Mouse (Mus musculus) liver, embryonic 14.5 days (tissue): Measurements from ENCODE around the gene Tshr. TPM values are rescaled to one million over a fixed set of nuclear protein-coding genes. Genes with fewer than 3 reads are reported as not detected.

Source experiments
- ATAC-seq: fragments of 200-750 bp; cut with Nextera tagmentation; 2 replicates; pipeline ENCODE4 v1.8.0; 2017; ENCODE audit warnings: moderate number of reproducible peaks, mild to moderate bottlenecking, moderate library complexity; ENCODE audit not compliant: insufficient read depth
- DNase-seq, 3 experiments: peaks; one replicate each; pipeline ENCODE4 v3.0.0-alpha.2; 2012 to 2013; ENCODE audit warnings: low read depth in 3 of 3, low spot score in 3 of 3
- H3K27ac ChIP-seq: fragments of 300-500 bp; sonication (generic); 2 replicates; pipeline ENCODE4 v1.5.1; 2014; ENCODE audit warnings: moderate library complexity, mild to moderate bottlenecking, control low read depth, inconsistent platforms
- H3K27me3 ChIP-seq: fragments of 300-500 bp; sonication (generic); 2 replicates; pipeline ENCODE4 v1.6.1; 2014; ENCODE audit warnings: mild to moderate bottlenecking, low read length, moderate library complexity; ENCODE audit not compliant: control insufficient read depth, insufficient read depth
- H3K36me3 ChIP-seq: fragments of 300-500 bp; sonication (generic); replicated peaks from 2 replicates; pipeline ENCODE4 v1.6.1; 2014; ENCODE audit warnings: low read depth; ENCODE audit not compliant: control insufficient read depth, insufficient read depth
- H3K4me1 ChIP-seq, 2 experiments: fragments of 200-500 bp in 1 of 2; fragments of 300-500 bp in 1 of 2; sonication (generic) in 1 of 2; replicated peaks; 2 replicates each; pipeline ENCODE4 v1.6.1; 2012 to 2014; ENCODE audit warnings: antibody characterized with exemption in 1 of 2, inconsistent platforms in 1 of 2, low read length in 1 of 2; ENCODE audit not compliant: control insufficient read depth in 2 of 2, insufficient read depth in 2 of 2
- H3K4me2 ChIP-seq: fragments of 300-500 bp; sonication (generic); 2 replicates; pipeline ENCODE4 v1.6.1; 2014; ENCODE audit warnings: low read depth, mild to moderate bottlenecking, control low read depth, moderate library complexity
- H3K4me3 ChIP-seq, 2 experiments: fragments of 200-500 bp in 1 of 2; fragments of 300-500 bp in 1 of 2; sonication (generic) in 1 of 2; 2 replicates each; pipeline ENCODE4 v1.5.1; 2012 to 2014; ENCODE audit warnings: low read depth in 2 of 2, low read length in 2 of 2, mild to moderate bottlenecking in 2 of 2, control low read depth in 1 of 2, inconsistent platforms in 1 of 2, moderate library complexity in 1 of 2; ENCODE audit not compliant: insufficient read depth in 1 of 2
- H3K9ac ChIP-seq: fragments of 300-500 bp; sonication (generic); replicated peaks from 2 replicates; pipeline ENCODE4 v1.6.1; 2014; ENCODE audit warnings: mild to moderate bottlenecking, control low read depth, moderate library complexity
- H3K9me3 ChIP-seq: fragments of 300-500 bp; sonication (generic); 2 replicates; pipeline ENCODE4 v1.6.1; 2016; ENCODE audit warnings: low read length, mixed read lengths; ENCODE audit not compliant: control insufficient read depth
- CTCF ChIP-seq: IDR thresholded peaks from 2 replicates; pipeline ENCODE4 v1.5.1; 2016; ENCODE audit warnings: antibody characterized with exemption, low read depth, control low read depth
- EP300 ChIP-seq: IDR thresholded peaks from 2 replicates; pipeline ENCODE4 v1.6.1; 2016; ENCODE audit warnings: antibody characterized with exemption, low read depth
- WGBS: fragments of 180-500 bp; shearing (Covaris S2); extraction: QIAGEN DNeasy Blood & Tissue Kit; methylation state at CpG from one replicate; pipeline ENCODE4 v1.1.7; 2014; ENCODE audit not compliant: insufficient replicate concordance; 5-methylcytosine and 5-hydroxymethylcytosine counted together
- polyA plus RNA-seq, 2 experiments: library from polyadenylated mRNA; depleted of rRNA in 1 of 2; stranded (reverse) in 1 of 2; unstranded in 1 of 2; fragments of >200 nt; fragmentation: Nextera tagmentation in 1 of 2; extraction: Ambion mirVana in 1 of 2; gene quantifications; 2 replicates each; pipeline versions ENCODE4 v1.2.1 to v1.2.3; 2012 to 2014

The Tshr gene
- polyA plus RNA-seq, 2 experiments, result not detected

GRCm38 (mm10) chr12:91567145-91567544 is 182.8 kb downstream of the Tshr start:
- no peak for TF ChIP-seq CTCF
- no peak for TF ChIP-seq EP300
- no peaks in the 10 kb centered on the region for H3K9me3 ChIP-seq
- H3K4me2 ChIP-seq, result no peak overlapping the region
- WGBS, result 53% methylated on average over 4 of the region's 4 CpGs
- H3K36me3 ChIP-seq, result peaks cover 80% of the 10 kb centered on the region
- H3K27ac ChIP-seq, result no peak overlapping the region
- no peaks in the 10 kb centered on the region for H3K27me3 ChIP-seq
- ATAC-seq (peak; percentile 62; the same call in 1 of the 2 replicates), DNase-seq (no peak)
- H3K9ac ChIP-seq, result no peak overlapping the region
- H3K4me3 ChIP-seq, result no peak overlapping the region
- peaks cover 0 to 3% of the 10 kb centered on the region in 2 experiments; a peak in 2 of 4 replicates for H3K4me1 ChIP-seq

DNA sequence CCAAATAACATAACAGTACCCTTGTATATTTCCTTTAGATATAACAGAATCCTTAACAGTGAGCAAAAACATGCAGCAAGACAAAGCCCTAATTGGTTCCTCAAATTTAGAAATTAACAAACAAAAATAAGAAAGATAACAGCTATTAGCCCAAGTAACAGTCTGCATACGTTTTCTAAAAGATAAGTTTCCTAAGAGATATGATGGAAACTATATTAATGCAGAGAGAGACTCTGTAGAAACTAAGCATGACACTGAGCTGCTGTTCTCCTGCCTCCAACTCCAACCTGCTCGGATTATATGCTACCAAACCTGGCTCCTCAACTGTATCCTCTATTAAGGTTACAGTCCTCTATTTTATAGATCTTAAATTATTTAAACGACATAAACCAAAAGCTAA is 184.9 kb downstream of the Tshr start:
- ATAC-seq, result no peak
- Histone ChIP-seq H3K4me2 (no peak overlapping the region), H3K4me1 (peaks cover 0 to 3% of the 10 kb centered on the region in 2 experiments; a peak in 2 of 4 replicates), H3K4me3 (no peak overlapping the region), H3K36me3 (peaks cover 79% of the 10 kb centered on the region), H3K27ac (no peak overlapping the region), H3K9me3 (no peaks in the 10 kb centered on the region), H3K9ac (no peak overlapping the region), H3K27me3 (no peaks in the 10 kb centered on the region)
- DNase-seq, result no peak
- TF ChIP-seq EP300 (no peak), CTCF (no peak)
- WGBS, result 61% methylated on average over 3 of the region's 3 CpGs

DNA sequence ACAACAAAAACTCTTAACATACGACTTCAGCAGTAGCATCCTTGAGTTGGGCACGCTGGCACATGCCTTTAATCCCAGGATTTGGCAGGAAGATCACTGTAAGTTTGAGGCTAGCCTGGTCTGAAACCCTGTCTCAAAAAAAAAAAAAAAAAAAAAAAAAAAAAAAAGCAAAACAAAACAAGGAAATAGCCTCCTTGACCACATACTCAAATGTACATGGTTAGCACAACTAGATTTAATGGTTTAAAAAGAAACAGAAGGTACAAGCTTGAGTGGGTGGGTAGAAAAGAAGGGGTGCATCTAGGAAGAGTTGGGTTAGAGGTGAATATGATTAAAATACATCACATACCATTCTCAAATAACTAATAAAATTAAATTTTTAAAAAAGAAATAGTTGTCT is 187.3 kb downstream of the Tshr start:
- H3K4me2 ChIP-seq, result no peak overlapping the region
- no peak for ATAC-seq
- H3K36me3 ChIP-seq, result peaks cover 73% of the 10 kb centered on the region
- no peaks in the 10 kb centered on the region for H3K27me3 ChIP-seq
- peaks cover 0 to 3% of the 10 kb centered on the region in 2 experiments; a peak in 2 of 4 replicates for H3K4me1 ChIP-seq
- no peak overlapping the region for H3K27ac ChIP-seq
- no peak for DNase-seq
- no peak overlapping the region for H3K9ac ChIP-seq
- no peak overlapping the region for H3K4me3 ChIP-seq
- WGBS, result 79% methylated on average over 2 of the region's 2 CpGs
- TF ChIP-seq CTCF, result no peak
- no peak for TF ChIP-seq EP300
- H3K9me3 ChIP-seq, result no peaks in the 10 kb centered on the region

DNA sequence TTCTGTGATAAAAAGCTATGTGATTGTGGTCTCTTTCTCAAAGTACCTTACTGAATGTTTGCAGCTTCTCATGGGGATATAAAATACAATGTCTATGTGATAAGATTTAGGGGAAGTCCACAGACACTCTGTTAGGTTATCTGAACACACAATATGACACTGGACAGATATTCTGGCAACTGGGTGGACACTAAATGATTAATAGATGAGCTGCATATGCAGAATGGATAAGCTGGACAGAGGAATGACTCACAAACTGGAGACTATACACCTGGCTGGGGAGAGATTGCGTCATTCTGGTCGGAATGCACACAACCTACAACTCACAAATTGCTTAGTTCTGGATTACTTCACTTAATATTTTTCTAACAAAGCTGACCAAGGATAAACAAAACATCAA is 195.3 kb downstream of the Tshr start:
- DNase-seq (no peak), ATAC-seq (peak; percentile 55)
- Histone ChIP-seq H3K4me3 (no peak overlapping the region), H3K9ac (no peak overlapping the region), H3K4me1 (peaks cover 5 to 12% of the 10 kb centered on the region in 2 experiments; a peak in 3 of 4 replicates), H3K27me3 (no peaks in the 10 kb centered on the region), H3K27ac (no peak overlapping the region), H3K9me3 (no peaks in the 10 kb centered on the region), H3K36me3 (peaks cover 42% of the 10 kb centered on the region), H3K4me2 (no peak overlapping the region)
- TF ChIP-seq CTCF (no peak), EP300 (no peak)
- 57% methylated on average over 2 of the region's 2 CpGs for WGBS

DNA sequence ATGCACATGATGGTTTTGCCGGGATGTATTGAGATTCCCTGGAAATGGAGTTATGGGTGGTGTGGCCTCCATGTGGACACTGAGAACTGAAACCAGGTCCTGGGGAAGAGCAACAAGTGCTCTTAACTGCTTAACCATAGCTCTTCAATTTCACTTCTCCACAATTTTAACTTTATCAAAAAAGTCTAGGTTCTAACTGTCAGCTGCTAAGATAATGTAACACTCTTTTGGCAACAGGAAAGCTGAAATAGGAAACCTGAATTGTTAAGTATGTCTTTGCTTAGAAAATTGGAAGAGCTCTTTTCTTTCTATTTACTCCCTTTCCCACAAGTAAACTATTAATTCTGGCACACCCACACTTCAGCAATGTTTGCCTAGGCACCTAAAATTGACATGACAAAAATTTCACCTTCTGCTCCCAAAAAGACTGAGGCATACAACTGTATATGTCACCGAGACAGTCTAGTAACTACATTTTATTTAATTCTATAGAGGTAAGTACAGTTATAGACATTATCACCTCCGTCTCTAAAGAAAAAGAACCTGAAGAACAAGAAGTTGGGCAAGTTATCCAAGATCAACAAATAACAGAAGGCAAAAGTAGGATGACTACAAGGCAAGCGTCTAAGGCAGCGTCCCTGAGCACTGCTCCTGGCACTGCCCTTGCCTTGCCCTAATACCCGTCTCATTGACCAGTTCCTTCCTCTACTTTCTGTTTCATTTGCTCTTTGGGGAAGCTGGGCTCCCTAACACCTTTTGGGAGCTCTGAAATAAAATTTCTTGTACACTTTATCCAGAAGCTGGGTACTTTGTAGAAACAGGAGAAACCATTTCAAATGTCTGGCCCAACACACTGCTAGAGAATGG is 197.1 kb downstream of the Tshr start:
- TF ChIP-seq CTCF, result no peak
- no peak for TF ChIP-seq EP300
- Histone ChIP-seq H3K9ac (no peak overlapping the region), H3K27ac (no peak overlapping the region), H3K4me1 (peaks cover 5 to 15% of the 10 kb centered on the region in 2 experiments; a peak in 3 of 4 replicates), H3K4me3 (no peak overlapping the region), H3K4me2 (no peak overlapping the region), H3K27me3 (no peaks in the 10 kb centered on the region), H3K9me3 (no peaks in the 10 kb centered on the region), H3K36me3 (peaks cover 44% of the 10 kb centered on the region)
- WGBS, result 76% methylated on average over 6 of the region's 6 CpGs
- ATAC-seq, result no peak
- no peak for DNase-seq
